Mouse (Mus musculus) c-Kit-positive CD71-negative TER-119-negative erythroid progenitor cells, embryonic 14.5 days (primary cell): ENCODE measurements around the gene Rd3.

Experiments used
- DNase-seq: peaks from one replicate; pipeline ENCODE4 v3.0.0-alpha.2; 2013; ENCODE audit warnings: low read depth

Gene Rd3

DNA sequence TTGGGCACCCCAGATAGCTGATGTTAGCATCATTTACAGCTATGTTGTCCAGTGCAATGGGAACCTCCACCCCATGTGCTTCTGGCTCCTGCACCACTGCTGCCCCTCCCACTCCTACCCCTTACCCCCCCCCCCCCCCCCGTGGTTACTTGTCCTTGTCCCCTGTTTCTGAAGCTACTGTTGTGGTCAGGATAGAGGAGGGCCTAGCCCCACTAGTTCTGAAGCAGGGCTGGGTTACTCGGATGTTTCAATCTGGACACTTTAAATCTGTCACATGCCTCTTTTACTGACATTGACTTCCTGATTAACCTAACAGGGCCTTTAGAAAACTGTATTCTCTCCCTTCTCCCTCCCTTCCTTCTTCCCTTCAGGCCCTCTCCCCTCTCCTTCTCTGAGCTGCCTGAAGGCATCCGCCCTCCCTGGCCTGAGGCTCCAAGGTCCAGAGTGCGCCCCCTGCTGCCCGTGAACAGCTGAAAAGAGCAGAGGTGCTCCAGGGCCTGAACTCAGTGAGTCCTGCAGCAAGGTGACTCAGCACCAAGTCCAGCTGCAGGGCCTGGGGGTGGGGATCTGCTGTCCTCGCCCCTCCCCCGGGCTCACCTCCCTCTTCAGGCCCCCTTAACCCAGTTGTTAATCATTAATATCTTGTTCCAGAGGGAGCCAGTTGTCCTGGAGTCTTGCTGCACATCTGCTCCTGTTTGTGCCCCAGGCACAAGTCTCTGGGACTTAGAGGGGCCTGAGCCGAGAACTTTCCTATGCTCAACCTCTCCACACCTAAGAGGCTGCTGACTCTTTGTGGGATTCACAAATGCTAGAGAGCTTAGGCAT is 13.0 kb upstream of the Rd3 start:
- DNase-seq = peak; percentile 78

DNA sequence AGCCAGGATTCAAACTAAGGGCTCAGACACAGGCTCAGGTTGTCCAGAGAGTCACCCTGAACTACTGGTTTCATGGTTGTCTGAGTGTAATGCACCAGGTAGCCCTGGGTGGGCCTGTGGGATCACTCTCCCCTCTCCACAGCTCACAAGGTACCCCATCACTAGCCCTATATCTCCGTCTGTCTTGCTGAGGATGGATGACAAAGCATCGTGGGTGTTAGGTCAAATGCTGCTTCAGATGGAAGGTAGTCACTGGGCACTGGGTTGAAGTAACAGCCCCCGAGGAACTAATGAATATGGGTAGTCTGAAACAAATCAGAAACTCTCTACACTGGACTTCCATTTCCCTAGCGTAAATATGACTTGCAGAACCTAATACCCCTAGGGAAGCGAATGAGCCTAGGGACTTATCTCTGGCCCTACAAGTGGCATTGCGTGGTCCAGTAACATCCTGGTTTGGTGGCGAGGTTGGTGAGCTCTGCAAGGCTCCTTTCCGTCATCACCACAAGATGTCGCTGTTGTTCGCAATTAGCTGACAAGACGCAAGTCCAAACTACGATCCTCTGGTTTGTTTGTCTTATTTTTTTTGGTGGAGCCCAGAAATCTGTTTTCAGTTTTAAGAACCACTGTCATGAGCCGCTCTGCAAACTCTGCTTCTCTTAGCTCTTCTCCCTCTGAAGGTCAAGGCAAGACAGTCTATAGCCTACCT is 12.2 kb upstream of the Rd3 start:
- peak; percentile 87 for DNase-seq

DNA sequence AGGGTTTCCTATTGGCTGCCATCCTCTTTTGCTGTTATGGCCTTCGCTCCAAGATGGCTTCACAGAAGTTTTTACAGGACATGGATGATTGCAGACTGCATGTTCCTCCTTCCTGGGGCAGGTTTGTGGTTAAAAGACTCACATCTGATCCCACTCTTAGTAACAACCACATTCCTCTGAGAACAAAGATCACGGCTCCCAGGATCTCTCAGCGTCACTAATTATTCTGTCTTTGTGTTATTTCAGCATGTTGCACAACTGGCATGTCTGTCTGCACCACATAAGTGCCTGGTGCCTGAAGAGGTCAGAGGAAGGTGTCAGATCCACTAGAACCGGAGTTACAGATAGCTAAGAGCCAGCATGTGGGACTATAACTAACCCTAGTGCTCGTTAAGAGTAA is 7.2 kb upstream of the Rd3 start:
- DNase-seq = no peak

DNA sequence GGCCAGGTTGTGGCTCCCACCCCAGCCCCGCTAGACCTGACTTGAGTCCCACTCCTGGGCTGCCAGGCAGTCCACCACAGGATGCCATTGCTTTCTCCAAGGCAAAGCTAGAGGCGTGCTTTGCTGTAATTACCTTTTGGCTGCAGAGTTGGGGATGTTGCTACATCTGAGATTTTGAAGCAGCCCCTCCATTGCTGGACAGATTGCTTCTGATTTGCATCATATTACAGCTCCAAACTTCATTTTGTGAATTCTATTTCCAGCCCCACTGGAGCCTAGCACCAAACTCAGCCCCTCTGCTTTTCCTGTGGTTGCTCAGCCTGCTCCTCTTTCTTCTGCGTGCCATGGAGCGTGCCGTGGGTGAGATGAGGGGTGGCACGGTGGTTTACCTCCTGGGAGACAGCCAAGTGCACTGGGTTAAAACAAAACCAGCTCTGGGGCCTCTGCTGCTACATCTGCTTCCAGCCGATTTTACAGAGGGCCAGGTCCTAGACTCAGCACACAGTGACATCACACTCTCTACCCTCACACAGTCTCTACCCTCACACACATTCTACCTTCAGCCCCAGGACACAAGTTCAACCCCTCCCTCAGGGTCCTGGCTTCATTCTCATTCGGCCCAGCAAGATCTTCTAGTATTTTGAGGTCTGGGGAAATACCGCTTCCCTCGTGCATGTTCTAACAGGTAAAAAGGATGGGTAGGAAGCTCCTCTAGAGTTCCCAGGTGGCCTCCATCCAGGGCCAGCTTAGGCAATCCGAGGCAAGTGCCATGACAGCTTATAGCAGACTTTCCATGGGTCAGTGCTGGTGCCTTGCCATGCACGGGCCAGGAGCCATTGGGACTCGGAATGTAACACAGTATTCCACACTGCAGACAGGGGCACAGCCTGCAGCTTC is 2.4 kb upstream of the Rd3 start:
- no peak for DNase-seq

DNA sequence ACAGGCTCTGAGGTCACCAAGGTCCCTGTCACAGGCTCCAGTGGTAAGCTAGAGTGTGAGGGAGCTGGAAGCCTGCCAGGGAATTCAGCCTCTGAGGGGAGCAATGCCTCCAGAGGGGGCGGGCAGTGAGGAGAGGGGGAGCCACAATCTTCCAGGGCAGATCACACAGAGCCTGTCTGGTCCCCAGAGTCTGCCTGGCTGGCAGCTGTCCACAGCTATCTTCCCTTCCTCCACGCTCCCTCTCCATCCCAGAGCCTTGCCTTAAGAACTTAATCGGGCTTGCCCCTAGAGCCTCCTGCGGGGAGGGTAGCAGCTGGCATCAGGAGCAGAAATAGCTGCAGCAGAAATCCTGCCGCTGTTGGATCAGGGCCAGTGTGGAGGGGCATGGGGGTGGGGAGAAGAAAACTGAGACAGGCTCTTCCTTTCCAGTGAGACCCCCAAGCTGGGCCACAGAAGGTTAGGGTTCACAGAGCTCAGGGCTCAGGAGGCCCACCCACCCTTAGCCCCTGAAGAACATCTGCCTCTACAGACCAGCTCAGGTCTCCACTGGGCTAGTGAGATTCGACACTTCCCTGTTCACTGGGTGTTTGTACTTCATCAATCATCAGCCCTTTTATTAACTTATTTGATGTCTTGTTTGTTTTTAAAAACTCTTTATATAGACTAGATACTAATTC is 4.4 kb downstream of the Rd3 start:
- DNase-seq = no peak

DNA sequence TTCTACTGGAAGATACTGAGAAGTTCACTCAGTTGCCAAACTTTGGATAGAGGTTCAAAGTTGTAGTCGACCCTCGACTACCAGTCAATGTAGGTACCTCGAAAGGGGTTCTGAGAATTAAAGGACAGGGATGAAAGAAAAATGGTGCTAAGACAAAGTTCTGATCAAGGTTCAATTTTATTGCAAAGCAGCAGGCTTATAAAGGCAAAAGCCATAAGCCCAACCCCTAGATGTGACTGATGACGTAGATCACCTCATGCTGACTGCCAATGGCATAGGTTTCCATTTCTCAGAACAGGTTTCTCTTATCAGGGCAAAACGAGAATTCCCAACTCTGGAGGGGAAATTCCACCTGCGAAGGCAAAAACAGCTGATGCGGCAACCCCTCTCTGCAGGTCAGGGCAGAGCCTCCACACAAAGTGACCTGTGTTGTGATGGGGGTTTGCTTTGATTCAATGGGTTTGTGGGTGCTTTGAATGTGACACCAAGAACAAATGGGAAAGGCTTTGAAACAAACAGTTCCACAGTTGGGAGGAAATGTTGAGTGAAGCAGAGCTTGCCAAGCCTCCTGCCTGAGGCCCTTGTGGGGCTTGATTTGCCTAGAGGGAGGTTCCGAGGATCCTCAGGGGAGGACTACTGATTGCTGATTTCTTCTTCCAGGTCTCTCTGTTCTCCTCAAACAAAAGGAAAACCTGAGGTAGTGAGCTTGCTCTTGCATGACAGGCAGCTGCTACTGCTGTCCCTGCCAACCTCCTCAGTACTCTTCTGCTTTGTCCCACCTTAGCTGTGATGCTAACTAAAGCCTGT is 9.7 kb downstream of the Rd3 start:
- DNase-seq = no peak

DNA sequence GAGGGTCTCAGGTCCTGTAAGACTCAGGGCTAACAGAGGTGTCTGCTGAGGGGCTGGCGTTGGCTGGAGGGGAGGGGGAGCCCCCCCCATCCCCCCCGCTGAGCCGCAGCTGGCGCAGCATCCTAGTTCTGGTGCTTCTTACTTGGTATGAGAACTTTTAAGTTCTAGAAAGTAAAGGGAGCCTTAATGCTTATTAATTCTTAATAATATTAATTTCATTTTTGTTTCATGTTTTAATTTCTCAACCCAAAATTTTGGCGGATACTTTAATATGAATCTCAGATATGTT is 10.3 kb downstream of the Rd3 start:
- no peak for DNase-seq

DNA sequence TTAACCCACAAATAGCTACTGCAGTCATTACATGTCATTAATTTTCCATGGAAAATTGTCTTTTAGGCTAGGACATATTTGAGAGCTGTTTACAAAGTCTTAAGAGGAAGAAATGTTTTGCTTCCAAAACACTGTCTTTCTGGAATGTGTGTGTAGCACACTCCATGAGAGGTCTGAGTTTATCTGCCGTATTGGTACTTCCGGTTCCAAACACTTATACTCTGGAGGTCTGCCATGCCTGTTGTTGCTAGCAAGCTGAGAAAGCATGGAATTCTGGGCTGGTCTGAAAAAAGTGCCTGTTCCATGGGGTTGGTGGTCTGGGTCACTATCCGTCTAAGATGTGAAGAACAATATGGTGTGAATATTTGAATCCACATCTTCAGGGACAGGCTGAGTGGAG is 11.5 kb downstream of the Rd3 start:
- DNase-seq = no peak

DNA sequence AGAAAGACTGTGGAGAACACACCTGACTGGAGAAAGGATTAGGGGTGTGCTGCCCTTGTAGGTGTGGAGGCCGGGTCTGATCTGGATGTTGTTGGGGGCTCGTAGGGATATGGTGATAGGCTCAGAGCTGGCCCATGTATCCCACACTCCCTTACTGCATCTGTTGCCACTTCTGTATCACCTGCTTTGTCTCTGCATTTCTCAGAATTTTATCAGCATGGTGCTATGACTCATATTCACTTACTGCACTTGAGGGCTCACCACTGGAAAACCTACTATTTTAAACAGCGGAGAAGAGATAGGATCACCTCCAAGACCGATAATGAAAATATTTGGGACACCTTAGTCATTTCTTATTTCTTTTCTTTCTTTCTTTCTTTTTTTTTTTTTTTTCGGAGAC is 11.9 kb downstream of the Rd3 start:
- no peak for DNase-seq

DNA sequence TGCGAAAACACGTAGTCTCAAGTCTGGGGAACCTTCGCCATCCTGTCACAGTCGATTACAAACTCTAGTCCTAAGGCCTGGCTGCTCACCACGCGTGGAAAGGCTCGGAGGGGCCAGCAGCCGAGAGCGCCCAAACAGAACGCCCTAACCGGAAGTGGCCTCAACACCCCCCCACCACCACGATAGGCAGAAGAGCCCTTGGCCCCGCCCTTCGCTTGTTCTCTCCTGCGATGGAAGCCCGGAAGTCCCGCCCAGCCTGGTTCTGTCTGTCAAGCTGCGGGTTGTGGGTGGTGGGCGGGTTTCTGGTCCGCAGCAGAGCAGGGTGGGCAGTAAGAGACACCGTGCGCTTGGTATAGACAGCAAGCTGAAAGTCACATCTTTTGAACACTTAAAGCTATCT is 12.8 kb downstream of the Rd3 start:
- DNase-seq = peak; percentile 95

DNA sequence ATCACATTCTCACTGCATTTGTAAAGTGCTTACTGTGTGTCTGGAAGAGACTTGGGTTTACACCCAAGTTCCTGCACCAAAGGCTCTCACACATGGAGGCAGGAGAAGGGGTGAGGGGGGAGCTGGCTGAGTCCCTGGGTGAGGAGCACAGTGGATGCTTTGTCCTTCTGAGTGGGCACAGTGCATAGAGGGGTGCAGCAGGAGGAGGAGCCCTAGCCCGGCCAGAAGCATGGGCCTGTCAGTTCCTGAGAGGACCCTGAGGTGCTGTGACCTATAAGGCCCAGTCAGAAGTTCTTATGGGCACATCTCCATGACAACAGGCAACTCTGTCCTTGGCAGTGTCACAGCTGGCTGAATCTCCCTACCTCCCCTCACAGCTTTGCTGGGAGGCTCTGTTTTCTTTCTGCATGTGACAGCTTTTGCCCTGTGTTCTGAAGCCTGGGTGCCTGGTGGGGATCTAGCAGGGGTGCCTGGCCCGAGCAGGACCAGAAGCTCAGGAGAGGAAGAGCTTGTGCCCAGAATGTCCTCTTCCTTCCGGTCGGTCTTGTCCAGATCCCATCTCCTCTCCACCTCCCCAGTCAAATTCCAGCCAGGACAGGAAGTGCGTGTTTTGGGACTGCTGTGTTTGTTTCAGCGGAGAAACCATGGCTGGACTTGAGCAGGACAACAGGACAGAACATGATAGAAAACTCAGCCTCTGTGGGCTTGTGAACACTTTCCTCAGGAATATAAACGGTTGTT is 15.0 kb downstream of the Rd3 start:
- no peak for DNase-seq

DNA sequence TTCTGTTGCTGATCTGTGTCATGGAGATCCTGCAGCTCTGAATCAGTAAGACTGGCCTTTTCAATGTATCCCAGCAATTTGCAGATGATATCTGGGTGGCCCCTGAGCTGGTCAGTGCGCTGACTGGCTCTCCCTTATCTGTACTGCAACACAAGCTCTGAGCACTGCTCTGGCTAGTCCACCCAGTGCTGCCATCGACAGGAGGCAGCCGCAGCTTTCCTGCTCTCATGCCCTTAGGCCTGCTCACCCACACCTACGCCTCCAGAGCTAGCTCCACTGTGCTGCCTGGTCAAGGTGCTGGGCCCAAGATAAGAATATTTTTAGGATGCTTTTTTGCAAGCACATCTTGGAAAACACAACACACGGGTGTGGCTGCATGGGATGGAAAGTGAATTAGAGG is 17.3 kb downstream of the Rd3 start:
- no peak for DNase-seq

DNA sequence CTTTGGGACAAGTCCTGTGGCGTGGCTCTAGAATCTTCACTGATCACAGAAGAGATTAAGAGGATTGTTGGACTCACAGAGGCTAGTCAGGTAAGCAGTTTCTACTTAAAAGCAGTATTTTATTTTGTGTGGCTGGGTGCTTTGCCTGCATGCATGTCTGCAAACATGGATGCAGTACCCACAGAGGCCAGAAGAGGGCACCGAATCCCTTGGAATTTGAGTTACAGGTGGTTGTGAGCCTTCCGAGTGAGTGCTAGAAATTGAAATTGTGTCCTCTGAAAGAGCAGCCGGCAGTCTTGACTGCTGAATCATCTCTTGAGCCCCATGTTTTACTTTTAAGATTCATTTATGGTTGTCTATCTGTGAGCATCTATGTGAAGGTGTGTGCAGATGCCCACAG is 18.3 kb downstream of the Rd3 start:
- peak; percentile 55 for DNase-seq

DNA sequence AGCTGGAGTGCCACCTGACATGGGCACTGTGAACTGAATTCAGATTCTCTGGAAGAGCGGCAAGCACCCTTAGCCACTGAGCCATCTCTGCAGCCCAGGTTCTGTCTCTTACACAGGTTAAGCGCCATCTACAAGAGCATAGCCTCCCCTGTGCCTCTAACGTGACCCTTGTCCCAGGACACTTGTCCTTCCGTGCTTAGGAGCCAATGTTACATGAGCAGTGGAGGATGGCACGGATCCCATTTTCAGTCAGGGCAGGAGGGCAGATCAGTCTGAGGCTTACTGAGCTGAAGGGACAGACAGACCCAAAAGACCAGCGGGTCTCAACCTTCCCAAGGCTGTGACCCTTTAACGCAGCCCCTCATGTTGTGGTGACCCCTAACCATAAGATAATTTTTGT is 18.7 kb downstream of the Rd3 start:
- no peak for DNase-seq

DNA sequence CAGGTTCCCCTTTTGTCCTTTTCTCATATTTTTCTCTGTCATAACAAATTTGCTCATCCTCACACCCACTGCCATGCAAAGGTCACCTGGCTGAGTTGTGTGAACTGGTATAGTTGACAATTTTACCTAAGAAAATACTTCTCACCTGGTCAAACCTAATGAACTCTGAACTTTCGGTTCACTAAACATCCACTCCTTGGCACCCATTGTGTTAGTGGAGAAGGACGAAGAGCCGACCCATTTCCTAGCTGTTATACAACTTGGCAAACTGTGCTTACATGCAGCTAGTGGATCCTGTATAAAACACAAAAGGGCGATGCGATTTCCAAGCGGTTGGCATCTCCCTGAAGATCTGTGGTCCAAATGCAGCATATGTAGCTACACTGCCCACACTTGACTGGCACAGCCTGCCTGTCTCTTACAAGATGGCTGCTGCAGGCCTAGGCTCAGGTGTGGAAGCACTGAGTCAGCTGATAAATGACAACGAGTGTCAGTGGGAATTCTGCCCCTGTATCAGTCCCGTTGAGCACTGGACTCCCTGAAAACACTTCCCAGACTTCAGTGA is 19.5 kb downstream of the Rd3 start:
- DNase-seq = no peak

DNA sequence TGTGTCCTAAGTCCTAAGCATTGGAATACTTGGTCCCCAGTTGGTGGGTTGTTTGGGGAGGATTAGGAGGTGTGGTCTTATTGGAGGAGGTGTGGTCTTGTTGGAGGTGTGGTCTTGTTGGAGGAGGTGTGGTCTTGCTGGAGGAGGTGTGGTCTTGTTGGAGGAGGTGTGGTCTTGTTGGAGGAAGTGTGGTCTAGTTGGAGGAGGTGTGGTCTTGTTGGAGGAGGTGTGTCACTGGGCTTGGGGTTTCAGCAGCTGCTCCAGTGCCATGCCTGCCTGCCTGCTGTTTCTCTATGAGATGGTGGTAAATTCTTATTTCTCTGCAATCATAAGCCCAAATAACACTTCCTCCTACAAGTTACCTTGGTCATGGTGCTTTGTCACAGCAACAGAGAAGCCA is 21.9 kb downstream of the Rd3 start:
- no peak for DNase-seq
